Mouse (Mus musculus): ENCODE measurements at regions not wholly inside any gene's neighbourhood (a gene's known extent, or its start where the extent isn't known, plus 50 kb on each side); places are given as distances from the start of the nearest gene placed in this dataset.

- TF ChIP-seq CTCF (IDR thresholded peaks at IDR 0.05; ENCODE audit: control insufficient read depth, insufficient read depth, low read length) (no peak), POLR2A (IDR thresholded peaks at IDR 0.05; ENCODE audit: borderline replicate concordance, control insufficient read depth, low read depth, low read length) (no peak)
Observed at GRCm38 (mm10) chr7:113673596-113673956, 92.2 kb upstream of the Spon1 start.
